7 mouse cellular contexts compared by ENCODE assay signal in genomic region chr11:118428460-118428868, GRCm38 (mm10). TPM values are rescaled to one million over a fixed set of nuclear protein-coding genes. Genes with fewer than 3 reads are reported as not detected.
A peak's percentile ranks its signal among the peaks of the same experiment; 100 is the strongest.
DNase-seq lines count a peak whose midpoint lies in the region; ATAC-seq and TF ChIP-seq lines count a peak whose summit lies in the region.

No protein-coding gene starts in this region.

- H3K9ac ChIP-seq in lung, embryonic 15.5 days = peak overlapping the region; percentile 28; the same call in 1 of the 2 replicates
- peak overlapping the region; percentile 9; the same call in 1 of the 2 replicates for H3K9ac ChIP-seq in forebrain, embryonic 12.5 days
- peak overlapping the region; percentile 5 for H3K9ac ChIP-seq in hindbrain, embryonic 14.5 days
- H3K9ac ChIP-seq in midbrain, postnatal 0 days (replicated peaks; ENCODE audit: low read length, poor library complexity, severe bottlenecking) = peak overlapping the region; percentile 46; the same call in 1 of the 2 replicates

- TF ChIP-seq CTCF in midbrain, postnatal 0 days (IDR thresholded peaks at IDR 0.05) = no peak

- H3K4me3 ChIP-seq in lung, embryonic 15.5 days = peak overlapping the region; percentile 35
- peak overlapping the region; percentile 0 for H3K4me3 ChIP-seq in forebrain, embryonic 12.5 days (replicated peaks)
- H3K4me3 ChIP-seq in hindbrain, embryonic 14.5 days (replicated peaks; ENCODE audit: low read length) = peak overlapping the region; percentile 7
- peak overlapping the region; percentile 26 for H3K4me3 ChIP-seq in midbrain, postnatal 0 days (ENCODE audit: low read depth, low read length)

- DNase-seq in lung, postnatal 4 days = no peak
- no peak for DNase-seq in hindbrain, embryonic 14.5 days (ENCODE audit: low spot score)
- no peak for DNase-seq in midbrain, postnatal 0 days (ENCODE audit: low spot score)
- no peak for DNase-seq in layer of hippocampus, adult 9-11 months
- DNase-seq in cerebellum, postnatal 36 days = no peak

- peak; percentile 43; the same call in 1 of the 2 replicates for ATAC-seq in lung, embryonic 15.5 days (ENCODE audit: borderline replicate concordance, extremely low read depth, low FRiP score, low TSS enrichment)
- no peak for ATAC-seq in forebrain, embryonic 12.5 days (ENCODE audit: low FRiP score)
- no peak for ATAC-seq in hindbrain, embryonic 14.5 days (ENCODE audit: low FRiP score)
- ATAC-seq in midbrain, postnatal 0 days (ENCODE audit: low FRiP score) = no peak

- H3K4me1 ChIP-seq in lung, embryonic 15.5 days = peaks cover 64% of the 10 kb centered on the region
- peaks cover 37% of the 10 kb centered on the region for H3K4me1 ChIP-seq in forebrain, embryonic 12.5 days
- H3K4me1 ChIP-seq in hindbrain, embryonic 14.5 days (replicated peaks; ENCODE audit: control insufficient read depth, insufficient read depth, low read length) = peaks cover 38% of the 10 kb centered on the region
- H3K4me1 ChIP-seq in midbrain, postnatal 0 days (ENCODE audit: insufficient read depth, low read length) = peaks cover 10% of the 10 kb centered on the region

- H3K27ac ChIP-seq in lung, embryonic 15.5 days = peak overlapping the region; percentile 72
- no peak overlapping the region for H3K27ac ChIP-seq in forebrain, embryonic 12.5 days
- H3K27ac ChIP-seq in hindbrain, embryonic 14.5 days = peak overlapping the region; percentile 23; the same call in 1 of the 2 replicates
- no peak overlapping the region for H3K27ac ChIP-seq in midbrain, postnatal 0 days (ENCODE audit: low read depth, low read length)

- 5% methylated on average over 11 of the region's 11 CpGs for WGBS in lung, embryonic 15.5 days
- WGBS in forebrain, embryonic 12.5 days = 8% methylated on average over 11 of the region's 11 CpGs
- 5% methylated on average over 11 of the region's 11 CpGs for WGBS in hindbrain, embryonic 14.5 days
- WGBS in midbrain, postnatal 0 days = 7% methylated on average over 11 of the region's 11 CpGs

- no peaks in the 10 kb centered on the region for H3K36me3 ChIP-seq in lung, embryonic 15.5 days
- H3K36me3 ChIP-seq in forebrain, embryonic 12.5 days (replicated peaks) = no peaks in the 10 kb centered on the region
- H3K36me3 ChIP-seq in hindbrain, embryonic 14.5 days (replicated peaks; ENCODE audit: control insufficient read depth, insufficient read depth) = no peaks in the 10 kb centered on the region
- H3K36me3 ChIP-seq in midbrain, postnatal 0 days (ENCODE audit: insufficient read depth, low read length) = no peaks in the 10 kb centered on the region

- H3K4me2 ChIP-seq in lung, embryonic 15.5 days = peak overlapping the region; percentile 58
- peak overlapping the region; percentile 38 for H3K4me2 ChIP-seq in forebrain, embryonic 12.5 days
- H3K4me2 ChIP-seq in hindbrain, embryonic 14.5 days (replicated peaks) = peak overlapping the region; percentile 37
- H3K4me2 ChIP-seq in midbrain, postnatal 0 days (ENCODE audit: low read depth, low read length, poor library complexity, severe bottlenecking) = peak overlapping the region; percentile 42

- no peaks in the 10 kb centered on the region for H3K27me3 ChIP-seq in lung, embryonic 15.5 days
- peaks cover 18% of the 10 kb centered on the region for H3K27me3 ChIP-seq in forebrain, embryonic 12.5 days
- H3K27me3 ChIP-seq in hindbrain, embryonic 14.5 days (ENCODE audit: control insufficient read depth, insufficient read depth, low read length) = no peaks in the 10 kb centered on the region
- no peaks in the 10 kb centered on the region for H3K27me3 ChIP-seq in midbrain, postnatal 0 days (ENCODE audit: insufficient read depth, low read length)

- H3K9me3 ChIP-seq in lung, embryonic 15.5 days = no peaks in the 10 kb centered on the region
- H3K9me3 ChIP-seq in forebrain, embryonic 12.5 days = no peaks in the 10 kb centered on the region
- H3K9me3 ChIP-seq in hindbrain, embryonic 14.5 days (ENCODE audit: control insufficient read depth, low read length) = no peaks in the 10 kb centered on the region
- no peaks in the 10 kb centered on the region for H3K9me3 ChIP-seq in midbrain, postnatal 0 days (ENCODE audit: low read length)

RNA-seq across cellular contexts. Expression of gene C1qtnf1, which starts 0.5 kb away (rescaled TPM):
- polyA plus RNA-seq in lung, embryonic 15.5 days (2015; fragmentation: Nextera tagmentation; extraction: Ambion mirVana) = 6.9 and 7.6 TPM in 2 replicates
- 1.8 and 2.9 TPM in 2 replicates for polyA plus RNA-seq in forebrain, embryonic 12.5 days (2016; fragmentation: Nextera tagmentation; extraction: Ambion mirVana)
- polyA plus RNA-seq in hindbrain, embryonic 14.5 days (2014; fragmentation: Nextera tagmentation; extraction: Ambion mirVana) = 5.0 and 5.2 TPM in 2 replicates
- 7.8 and 8.7 TPM in 2 replicates for total RNA-seq in midbrain, postnatal 0 days (2014; rRNA removed)
- polyA plus RNA-seq in midbrain, postnatal 0 days (2015; fragmentation: Nextera tagmentation; extraction: Ambion mirVana) = 5.2 and 5.5 TPM in 2 replicates

RNA-seq across cellular contexts. Expression of gene Cant1, which starts 9.6 kb away (rescaled TPM):
- polyA plus RNA-seq in lung, embryonic 15.5 days (2015; fragmentation: Nextera tagmentation; extraction: Ambion mirVana) = 30.3 and 33.7 TPM in 2 replicates
- 25.4 and 27.0 TPM in 2 replicates for polyA plus RNA-seq in forebrain, embryonic 12.5 days (2016; fragmentation: Nextera tagmentation; extraction: Ambion mirVana)
- polyA plus RNA-seq in hindbrain, embryonic 14.5 days (2014; fragmentation: Nextera tagmentation; extraction: Ambion mirVana) = 25.4 and 26.9 TPM in 2 replicates
- 51.5 and 55.3 TPM in 2 replicates for total RNA-seq in midbrain, postnatal 0 days (2014; rRNA removed)
- polyA plus RNA-seq in midbrain, postnatal 0 days (2015; fragmentation: Nextera tagmentation; extraction: Ambion mirVana) = 30.0 and 32.2 TPM in 2 replicates

RNA-seq across cellular contexts. Expression of gene Lgals3bp, which starts 26.6 kb away (rescaled TPM):
- polyA plus RNA-seq in lung, embryonic 15.5 days (2015; fragmentation: Nextera tagmentation; extraction: Ambion mirVana) = 4.9 and 6.9 TPM in 2 replicates
- 1.2 TPM in 2 replicates for polyA plus RNA-seq in forebrain, embryonic 12.5 days (2016; fragmentation: Nextera tagmentation; extraction: Ambion mirVana)
- 4.0 and 4.7 TPM in 2 replicates for polyA plus RNA-seq in hindbrain, embryonic 14.5 days (2014; fragmentation: Nextera tagmentation; extraction: Ambion mirVana)
- total RNA-seq in midbrain, postnatal 0 days (2014; rRNA removed) = 17.4 and 19.0 TPM in 2 replicates
- polyA plus RNA-seq in midbrain, postnatal 0 days (2015; fragmentation: Nextera tagmentation; extraction: Ambion mirVana) = 14.2 and 14.9 TPM in 2 replicates

RNA-seq across cellular contexts. Expression of gene Engase, which starts 48.2 kb away (rescaled TPM):
- 6.0 and 7.3 TPM in 2 replicates for polyA plus RNA-seq in lung, embryonic 15.5 days (2015; fragmentation: Nextera tagmentation; extraction: Ambion mirVana)
- polyA plus RNA-seq in forebrain, embryonic 12.5 days (2016; fragmentation: Nextera tagmentation; extraction: Ambion mirVana) = 6.2 and 9.0 TPM in 2 replicates
- 5.0 and 7.4 TPM in 2 replicates for polyA plus RNA-seq in hindbrain, embryonic 14.5 days (2014; fragmentation: Nextera tagmentation; extraction: Ambion mirVana)
- total RNA-seq in midbrain, postnatal 0 days (2014; rRNA removed) = 8.7 and 13.6 TPM in 2 replicates
- 5.1 and 5.3 TPM in 2 replicates for polyA plus RNA-seq in midbrain, postnatal 0 days (2015; fragmentation: Nextera tagmentation; extraction: Ambion mirVana)

Comparison
In these comparisons a context has a peak if more than half of its experiments do, and no peak if none do; other contexts are left out.
1. H3K27ac ChIP-seq: peak in lung, embryonic 15.5 days (single experiment) and hindbrain, embryonic 14.5 days (single experiment); none in forebrain, embryonic 12.5 days (single experiment) and midbrain, postnatal 0 days (single experiment).
2. Peak in every context shown above with its lines, with median percentiles within 50 percentile points of each other: H3K4me2 ChIP-seq, H3K4me3 ChIP-seq and H3K9ac ChIP-seq.